Mouse (Mus musculus) cerebellum, adult 11-12 months (tissue): ENCODE results near the gene Mmgt2.
A peak's percentile ranks its signal among the peaks of the same experiment; 100 is the strongest.
"Not testable (repeated sequence)": the region's sequence is repeated elsewhere in the genome, so short reads cannot be mapped to it uniquely, and the experiment has no call there.

Experiments used
- DNase-seq: peaks from one replicate; pipeline ENCODE4 v3.0.0; 2022

The Mmgt2 gene

GRCm38 (mm10) chr11:62646495-62646843 lies 2.0 kb upstream of the Mmgt2 start:
- no peak for DNase-seq

DNA sequence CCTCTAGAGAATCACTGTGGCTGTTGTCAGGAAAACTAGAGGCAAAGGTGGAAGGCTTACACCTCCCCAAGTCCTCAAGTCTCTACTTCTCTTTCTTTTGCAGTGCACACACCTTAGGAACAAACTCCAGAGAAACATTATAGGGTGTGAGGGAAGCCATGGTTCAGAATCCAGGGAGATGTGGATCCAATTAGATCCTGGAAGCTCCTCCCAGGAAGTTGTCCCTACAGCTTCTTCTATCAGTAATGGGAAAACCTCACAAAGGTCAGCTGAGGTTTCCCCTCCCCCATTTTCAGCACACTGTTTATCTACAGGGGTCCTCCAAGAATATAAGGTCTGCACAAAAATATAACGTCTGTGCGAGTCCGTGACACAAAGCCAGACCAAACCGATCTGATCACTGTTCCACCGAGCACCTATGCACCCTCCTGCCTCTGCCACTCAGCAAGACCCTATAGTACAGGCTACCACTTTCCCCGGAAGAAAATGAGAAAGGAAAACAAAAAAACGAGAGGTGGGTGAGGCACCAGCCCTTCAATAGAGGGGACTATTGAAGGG lies 1.4 kb upstream of the Mmgt2 start:
- DNase-seq, result no peak

DNA sequence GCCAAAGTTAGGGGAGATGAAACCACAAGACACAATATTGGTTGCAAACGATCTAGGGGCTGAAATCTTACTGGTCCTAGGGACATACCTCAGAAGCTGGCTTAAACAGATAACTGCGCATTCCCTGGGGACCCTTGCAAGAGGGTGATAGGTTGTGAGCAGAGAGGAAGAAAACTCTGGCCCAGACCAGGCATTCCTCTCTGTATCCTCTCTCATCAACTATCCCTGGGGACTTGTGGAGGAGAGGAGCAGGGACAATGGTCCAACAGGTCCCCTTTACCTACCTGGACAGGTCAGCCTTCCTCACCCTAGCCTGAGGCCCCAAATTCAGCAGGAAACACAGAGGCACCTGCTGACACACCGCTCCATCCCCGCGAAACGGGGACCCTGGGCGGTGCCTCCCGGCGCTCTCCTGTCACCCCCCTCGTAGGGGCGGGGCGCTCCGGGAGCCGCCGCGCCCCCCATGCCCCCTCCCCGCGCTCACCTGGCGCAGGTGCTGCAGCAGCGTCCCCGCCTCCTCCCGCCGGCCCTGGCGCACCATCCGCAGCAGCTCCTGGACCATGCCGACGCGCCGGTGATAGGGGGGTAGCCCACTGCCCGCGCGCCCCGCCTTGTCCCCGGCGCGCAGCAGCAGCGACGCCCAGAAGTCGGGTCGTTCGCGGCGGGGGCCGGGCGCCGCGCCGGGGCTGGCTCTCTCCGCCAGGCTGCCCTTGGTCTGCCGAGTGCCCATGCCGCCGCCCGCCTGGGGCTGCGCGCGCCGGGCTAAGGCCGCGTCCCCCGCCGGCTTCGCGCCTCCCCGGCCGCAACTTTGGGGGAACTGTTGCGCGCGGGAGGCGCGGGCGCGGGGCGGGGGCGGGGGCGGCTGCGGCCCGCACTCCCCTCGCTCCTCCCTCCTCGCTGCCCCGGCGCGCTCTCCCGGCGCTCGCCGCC lies 538 bp upstream of the Mmgt2 start, which contains the start of gene Lrrc75a:
Gene Lrrc75a, minus strand, starts transcription at position 863 of the 930 bp plus-strand sequence.
- peak; percentile 34 for DNase-seq

DNA sequence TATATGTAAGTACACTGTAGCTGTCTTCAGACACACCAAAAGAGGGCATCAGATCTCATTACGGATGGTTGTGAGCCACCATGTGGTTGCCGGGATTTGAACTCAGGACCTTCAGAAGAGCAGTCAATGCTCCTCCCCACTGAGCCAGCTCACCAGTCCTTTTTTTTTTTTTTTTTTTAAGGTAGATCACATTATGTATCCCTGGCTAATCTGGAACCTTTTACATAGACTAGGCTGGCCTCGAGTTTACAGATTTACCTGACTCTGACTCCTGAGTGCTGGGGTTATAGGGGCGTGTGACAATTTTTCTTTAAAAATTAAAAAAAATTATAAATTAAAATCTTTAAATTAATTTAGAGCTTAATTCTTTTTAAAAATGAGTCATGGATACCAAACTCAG lies 1.3 kb downstream of the Mmgt2 start:
- not testable (repeated sequence) for DNase-seq

DNA sequence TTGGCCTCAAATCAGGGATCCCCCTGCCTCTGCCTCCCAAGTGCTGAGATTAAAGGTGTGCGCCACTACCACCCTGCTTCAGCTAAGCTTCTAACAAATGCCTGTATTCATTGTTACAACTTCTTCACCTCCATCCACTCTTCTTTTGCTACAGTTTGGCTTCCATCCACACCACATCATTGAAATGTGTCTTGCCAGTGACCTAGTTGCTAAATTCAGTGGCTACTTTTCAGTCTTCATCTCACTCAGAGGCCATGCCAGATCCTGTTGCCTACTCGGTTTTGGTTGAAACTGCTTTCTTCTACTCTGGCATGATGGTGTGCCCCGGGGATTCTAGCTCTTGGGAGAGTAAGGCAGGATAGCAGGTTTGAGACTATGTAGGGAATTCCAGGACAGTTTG lies 3.1 kb downstream of the Mmgt2 start:
- no peak for DNase-seq

DNA sequence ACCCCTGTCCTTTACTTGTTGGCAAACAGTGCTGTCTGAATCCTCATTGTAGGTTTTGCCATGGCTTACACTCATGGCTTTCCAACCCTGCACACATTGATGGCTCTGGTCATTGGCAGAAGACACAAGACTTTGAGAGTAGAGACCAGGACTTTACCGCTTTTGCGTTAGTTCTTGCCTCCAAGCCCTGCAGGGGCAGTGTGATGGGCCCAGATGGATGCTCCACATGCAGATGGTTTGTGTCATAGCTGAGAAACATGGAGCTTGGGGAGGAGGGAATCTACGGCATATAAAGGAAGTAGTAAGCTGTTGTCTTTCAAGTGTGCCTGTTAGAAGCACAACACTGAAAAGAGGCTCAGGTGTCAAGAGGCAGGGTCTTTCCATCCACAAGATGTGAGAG lies 3.6 kb downstream of the Mmgt2 start:
- no peak for DNase-seq

DNA sequence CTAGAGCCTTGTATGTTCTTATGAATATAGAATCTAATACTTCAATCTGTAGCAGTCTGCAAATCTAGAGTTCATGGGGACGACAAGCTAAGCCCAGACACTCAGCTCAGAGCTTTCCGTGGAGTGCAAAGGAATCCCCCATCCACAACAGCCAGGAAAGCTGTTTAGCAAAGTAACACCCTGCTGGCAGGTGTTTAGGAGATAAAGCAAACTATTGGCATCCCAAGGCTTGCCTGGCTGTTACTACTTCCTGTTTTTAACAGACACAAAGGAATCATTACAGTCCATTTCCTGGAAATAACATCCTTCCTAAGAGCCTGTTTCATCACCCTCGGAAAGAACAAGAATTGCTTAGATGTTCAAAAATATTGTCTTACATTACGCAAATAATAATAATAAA lies 12.4 kb downstream of the Mmgt2 start:
- DNase-seq, result no peak

DNA sequence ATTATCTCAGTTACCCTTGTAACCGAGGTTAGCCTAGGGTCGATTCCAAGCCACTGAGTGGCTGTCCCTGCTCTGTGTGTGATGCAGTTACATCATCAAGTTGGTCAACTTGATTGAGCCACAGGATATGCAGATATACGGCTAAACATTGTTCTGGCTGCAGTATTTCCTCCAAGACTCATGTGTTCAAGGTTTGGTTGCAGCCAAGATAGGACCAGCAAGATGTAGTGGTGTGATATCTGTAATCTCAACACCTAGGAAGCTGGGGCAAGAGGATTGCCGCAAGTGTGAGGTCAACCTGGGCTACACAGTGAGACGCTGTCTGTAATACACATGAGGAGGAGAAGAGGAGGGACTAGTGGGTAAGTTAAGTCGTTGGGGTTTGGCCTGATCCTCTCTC lies 15.8 kb downstream of the Mmgt2 start:
- no peak for DNase-seq

DNA sequence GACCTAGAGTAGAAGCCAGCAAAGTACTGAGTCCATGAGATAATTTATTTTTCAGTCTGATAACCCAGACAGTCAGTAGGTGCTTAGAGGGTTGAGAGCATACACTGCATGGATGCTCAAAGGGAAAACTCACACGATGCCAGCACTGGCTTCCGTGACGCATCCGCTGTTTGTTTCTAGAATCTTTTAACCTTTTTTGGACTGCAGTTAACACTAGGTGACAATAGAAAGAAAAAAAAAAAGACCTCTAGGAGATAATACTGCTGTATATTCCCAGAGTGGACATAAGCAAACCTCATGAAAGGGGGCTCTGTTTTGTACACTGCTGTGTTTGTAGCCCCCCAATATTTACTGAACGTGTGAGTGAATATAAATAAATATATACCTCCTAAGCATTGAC lies 20.5 kb downstream of the Mmgt2 start:
- no peak for DNase-seq

GRCm38 (mm10) chr11:62669471-62669870 lies 21.0 kb downstream of the Mmgt2 start:
- no peak for DNase-seq

DNA sequence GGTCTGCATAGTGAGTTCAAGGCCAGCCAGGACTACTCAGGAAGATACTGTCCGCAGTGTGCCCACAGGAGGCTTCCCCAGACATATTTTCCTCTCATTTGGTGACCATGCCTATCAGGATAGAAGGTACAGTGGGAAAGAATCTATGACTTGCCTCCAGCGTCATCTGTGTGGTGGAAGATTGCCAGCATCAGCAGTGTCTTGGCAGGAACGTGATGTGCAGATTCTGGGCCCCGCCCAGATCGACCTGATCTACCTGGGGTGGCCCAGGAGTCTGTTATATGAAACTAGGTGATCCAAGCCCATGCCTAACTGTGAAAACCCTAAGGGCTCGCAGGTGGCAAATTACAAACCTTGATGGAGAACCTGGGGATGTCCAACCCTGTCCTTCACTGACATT lies 21.5 kb downstream of the Mmgt2 start:
- no peak for DNase-seq

DNA sequence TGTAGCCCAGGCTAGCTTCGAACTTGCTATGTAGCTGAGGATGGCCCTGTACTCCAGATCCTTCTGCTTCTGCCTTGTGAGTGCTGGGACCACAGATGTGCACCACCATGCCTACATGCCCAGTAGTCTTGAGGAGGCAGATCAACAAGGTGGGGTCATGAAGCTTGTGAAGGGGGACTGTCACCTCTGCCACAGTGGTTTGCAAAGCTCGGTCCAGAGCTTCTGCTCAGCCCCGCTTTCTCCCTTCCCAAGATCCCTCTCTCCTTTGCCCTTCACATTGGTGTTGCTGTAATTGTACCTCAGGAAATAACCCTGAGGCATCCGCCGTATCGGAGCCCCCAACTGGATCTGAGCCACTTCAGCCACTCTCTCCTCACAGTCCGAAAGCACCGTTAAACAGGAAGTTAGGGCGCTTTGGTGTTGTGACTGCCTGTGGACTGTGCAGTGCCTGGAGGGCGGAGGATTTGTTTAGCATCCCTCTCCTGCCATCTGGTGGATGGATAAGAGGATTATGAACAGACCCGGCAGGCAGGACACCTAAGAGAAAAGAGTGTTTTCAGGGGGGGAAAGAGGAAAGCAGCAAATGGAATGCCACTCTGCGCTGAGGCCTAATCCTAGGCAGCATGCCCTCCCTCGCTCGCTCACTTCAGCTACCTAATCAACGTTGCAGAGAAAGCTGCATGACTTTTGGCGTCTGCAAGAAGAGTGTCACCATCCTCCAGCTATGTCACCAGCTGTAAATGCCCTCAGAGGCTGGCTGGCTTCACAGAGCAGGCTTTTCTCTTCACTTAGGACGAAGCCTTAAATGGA lies 27.2 kb downstream of the Mmgt2 start:
- peak; percentile 51 for DNase-seq

GRCm38 (mm10) chr11:62676290-62676596 lies 27.8 kb downstream of the Mmgt2 start:
- no peak for DNase-seq

GRCm38 (mm10) chr11:62678778-62679354 lies 30.4 kb downstream of the Mmgt2 start:
- DNase-seq, result no peak

DNA sequence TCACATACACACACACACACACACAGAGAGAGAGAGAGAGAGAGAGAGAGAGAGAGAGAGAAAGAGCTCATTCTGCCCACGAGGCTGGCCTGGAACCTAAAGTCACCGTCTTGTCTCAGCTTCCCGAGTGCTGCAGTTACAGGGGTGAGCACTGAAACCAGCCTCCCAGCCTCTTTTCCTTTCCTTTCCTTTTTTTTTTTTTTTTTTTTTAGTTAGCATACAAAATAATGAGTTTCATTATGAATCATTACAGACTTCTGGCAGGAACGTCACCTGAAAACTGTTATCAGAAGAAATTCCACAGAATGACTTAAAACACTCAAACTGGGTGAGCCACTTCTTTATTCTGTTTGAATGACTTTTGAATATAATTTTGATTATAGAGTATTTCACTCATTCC lies 31.5 kb downstream of the Mmgt2 start:
- DNase-seq, result no peak

- no peak for DNase-seq
Measured at GRCm38 (mm10) chr11:62691592-62691991, 43.1 kb downstream of the Mmgt2 start.

- no peak for DNase-seq
Measured at GRCm38 (mm10) chr11:62693299-62694184, 45.1 kb downstream of the Mmgt2 start.

GRCm38 (mm10) chr11:62695126-62695525 lies 46.7 kb downstream of the Mmgt2 start:
- DNase-seq, result no peak

- DNase-seq, result no peak
Measured at GRCm38 (mm10) chr11:62699749-62700148, 51.3 kb downstream of the Mmgt2 start.

DNA sequence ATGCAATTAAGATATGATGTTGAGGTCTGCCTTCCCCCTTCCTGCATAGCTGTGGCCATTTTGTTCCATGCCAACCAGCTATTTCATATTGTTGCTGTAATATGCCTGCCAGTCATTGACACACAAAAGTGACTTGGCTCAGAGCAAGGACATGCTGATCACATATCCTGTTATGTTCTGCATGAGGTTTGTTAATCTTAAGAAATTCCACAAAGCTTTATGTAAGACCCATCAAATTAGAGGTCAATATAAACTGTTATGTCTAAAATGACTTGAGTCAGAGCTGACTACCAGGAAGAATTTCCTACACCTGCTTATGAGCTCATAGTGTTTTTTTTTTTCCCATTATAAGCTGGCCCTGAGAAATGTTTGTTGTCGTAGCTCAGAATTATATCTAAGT lies 52.8 kb downstream of the Mmgt2 start:
- no peak for DNase-seq

- no peak for DNase-seq
Measured at GRCm38 (mm10) chr11:62706141-62706540, 57.7 kb downstream of the Mmgt2 start.

DNA sequence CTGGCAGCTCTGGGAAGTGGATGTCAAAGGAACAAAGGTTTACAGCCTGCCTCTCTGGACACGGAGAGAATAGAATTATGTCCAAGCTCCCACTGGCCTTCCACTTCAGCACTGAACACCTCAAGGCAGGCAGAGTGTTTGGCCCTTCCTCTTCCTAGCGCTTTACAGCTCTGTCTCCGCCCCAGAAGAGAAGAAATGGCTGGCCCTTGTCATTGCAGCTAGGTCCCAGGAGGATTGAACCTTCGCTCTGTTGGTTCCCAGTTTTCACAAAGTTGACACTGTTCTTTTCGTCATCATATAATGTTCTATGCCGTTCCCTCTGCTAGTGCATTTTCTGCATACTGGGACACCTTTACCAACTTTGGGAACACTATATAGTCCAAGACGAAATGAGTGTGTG lies 59.8 kb downstream of the Mmgt2 start:
- no peak for DNase-seq

- DNase-seq, result no peak
Measured at GRCm38 (mm10) chr11:62710657-62711056, 62.2 kb downstream of the Mmgt2 start.
